Mouse (Mus musculus): ENCODE measurements around the gene Tcf7l1.

DNA sequence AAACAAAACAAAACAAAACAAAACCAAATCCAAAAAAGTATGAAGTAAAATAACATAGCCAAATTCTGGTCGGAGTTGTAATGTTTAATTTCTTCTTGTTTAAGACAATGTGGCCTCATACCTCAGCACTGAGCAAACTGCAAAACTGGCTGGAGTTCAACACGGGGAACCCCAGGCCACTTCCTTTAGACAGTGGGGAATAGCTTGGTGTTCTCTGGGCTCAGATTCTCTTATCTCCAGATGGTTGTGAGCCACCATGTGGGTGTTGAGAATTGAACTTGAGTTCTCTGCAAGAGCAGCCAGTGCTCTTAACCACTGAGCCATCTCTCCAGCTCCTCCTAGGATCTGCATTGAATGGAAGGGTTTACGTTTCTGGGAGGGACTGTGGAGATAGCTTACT, 42.8 kb upstream of the Tcf7l1 start:
- no peak for TF ChIP-seq CTCF (IDR thresholded peaks at IDR 0.05; ENCODE audit: control insufficient read depth, insufficient read depth, low read length)
- TF ChIP-seq POLR2A (IDR thresholded peaks at IDR 0.05; ENCODE audit: borderline replicate concordance, control insufficient read depth, low read depth, low read length), result no peak

All from bone marrow, adult 2 months (tissue).